Mouse (Mus musculus) MN1 (cell line): ENCODE measurements around the gene Zkscan14.
"Not testable (repeated sequence)": the region's sequence is repeated elsewhere in the genome, so short reads cannot be mapped to it uniquely, and the experiment has no call there.

Experiments used
- DNase-seq: peaks from one replicate; pipeline ENCODE4 v3.0.0-alpha.2; 2016; ENCODE audit warnings: low spot score

Zkscan14 gene

GRCm38 (mm10) chr5:145201321-145201991 is at the start of gene Zkscan14:
Zkscan14 (minus strand) TSS chr5:145201868.
- DNase-seq, result peak; percentile 92

GRCm38 (mm10) chr5:145249520-145249919 is 47.9 kb upstream of the Zkscan14 start:
- DNase-seq, result no peak

- peak; percentile 65 for DNase-seq
These were observed 33.0 kb upstream of the Zkscan14 start for GRCm38 (mm10) chr5:145234636-145235035.

- DNase-seq, result peak; percentile 73
These were observed 30.3 kb upstream of the Zkscan14 start for GRCm38 (mm10) chr5:145231893-145232411.

- peak; percentile 97 for DNase-seq
These were observed 29.8 kb upstream of the Zkscan14 start, which contains the start of gene Zfp655 for GRCm38 (mm10) chr5:145231367-145231871. Zfp655 (plus strand) TSS chr5:145231715.

- no peak for DNase-seq
These were observed 29.0 kb upstream of the Zkscan14 start for GRCm38 (mm10) chr5:145230641-145231040.

- DNase-seq, result not testable (repeated sequence)
These were observed 27.6 kb upstream of the Zkscan14 start for GRCm38 (mm10) chr5:145229283-145229682.

GRCm38 (mm10) chr5:145226453-145226852 is 24.8 kb upstream of the Zkscan14 start:
- no peak for DNase-seq

GRCm38 (mm10) chr5:145223395-145223794 is 21.7 kb upstream of the Zkscan14 start:
- DNase-seq, result no peak

- peak; percentile 54 for DNase-seq
These were observed 21.2 kb upstream of the Zkscan14 start for GRCm38 (mm10) chr5:145222840-145223239.

GRCm38 (mm10) chr5:145219981-145220380 is 18.3 kb upstream of the Zkscan14 start:
- no peak for DNase-seq

GRCm38 (mm10) chr5:145218671-145219070 is 17.0 kb upstream of the Zkscan14 start:
- DNase-seq, result no peak

GRCm38 (mm10) chr5:145218206-145218605 is 16.5 kb upstream of the Zkscan14 start:
- DNase-seq, result no peak

GRCm38 (mm10) chr5:145217746-145218145 is 16.1 kb upstream of the Zkscan14 start:
- DNase-seq, result no peak

GRCm38 (mm10) chr5:145214679-145215078 is 13.0 kb upstream of the Zkscan14 start:
- no peak for DNase-seq

GRCm38 (mm10) chr5:145213505-145213904 is 11.8 kb upstream of the Zkscan14 start:
- DNase-seq, result no peak

GRCm38 (mm10) chr5:145212216-145212615 is 10.5 kb upstream of the Zkscan14 start:
- no peak for DNase-seq

- DNase-seq, result no peak
These were observed 9.7 kb upstream of the Zkscan14 start for GRCm38 (mm10) chr5:145211340-145211739.

- DNase-seq, result not testable (repeated sequence)
These were observed 6.7 kb upstream of the Zkscan14 start for GRCm38 (mm10) chr5:145208391-145208790.

GRCm38 (mm10) chr5:145207954-145208353 is 6.3 kb upstream of the Zkscan14 start:
- no peak for DNase-seq

- no peak for DNase-seq
These were observed 5.7 kb upstream of the Zkscan14 start for GRCm38 (mm10) chr5:145207385-145207784.

GRCm38 (mm10) chr5:145205041-145205440 is 3.4 kb upstream of the Zkscan14 start:
- DNase-seq, result peak; percentile 48

- peak; percentile 98 for DNase-seq
These were observed 2.4 kb upstream of the Zkscan14 start, which contains the start of gene Zkscan5 for GRCm38 (mm10) chr5:145203936-145204691. Zkscan5 (plus strand) TSS chr5:145204562.
